In the genomic region with DNA sequence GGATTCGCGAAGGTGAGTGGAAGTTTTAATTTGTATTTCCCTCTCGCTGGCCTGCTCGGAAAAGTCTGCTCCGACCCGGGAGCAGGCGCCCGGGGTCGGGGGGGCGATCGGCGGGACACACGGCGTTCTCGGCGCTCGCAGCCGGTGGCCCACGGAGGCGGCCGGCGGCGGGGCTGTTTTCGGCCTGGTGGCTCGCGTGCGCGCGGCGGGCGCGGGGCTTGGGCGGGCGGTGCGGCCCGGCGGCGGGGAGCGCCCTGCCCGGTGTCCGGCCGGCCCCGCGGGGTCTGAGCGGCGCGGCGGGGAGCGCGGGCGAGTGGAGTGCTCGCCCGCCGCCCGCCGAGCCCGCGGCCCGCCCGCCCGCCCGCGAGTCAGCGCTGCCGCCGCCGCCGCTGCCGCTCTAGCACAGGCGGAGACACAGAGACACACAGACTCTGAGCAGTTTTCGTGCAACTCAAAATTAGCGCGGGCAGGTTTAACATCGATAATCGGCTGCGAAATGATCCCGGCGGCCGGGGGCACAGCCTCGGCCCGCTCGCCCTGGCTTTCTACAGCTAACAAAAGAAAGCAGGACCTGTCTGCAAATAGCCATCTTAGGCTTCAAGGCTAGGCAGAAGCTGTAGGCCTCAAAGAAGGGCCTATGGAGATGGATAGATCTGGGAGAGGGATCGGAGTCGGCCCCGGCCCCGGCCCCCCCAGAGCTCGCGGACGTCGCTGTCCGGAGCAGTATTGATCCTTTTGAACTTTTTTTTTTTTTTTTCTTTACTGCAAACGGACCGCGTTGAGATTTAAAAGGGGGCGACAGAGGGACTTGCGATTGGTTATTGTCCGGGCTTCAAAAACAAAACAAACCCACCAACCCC, we compare ENCODE assay signal across 7 mouse cellular contexts. TPM values are rescaled to one million over a fixed set of nuclear protein-coding genes. Genes with fewer than 3 reads are reported as not detected.
DNase-seq lines count a peak whose midpoint lies in the region; ATAC-seq lines count a peak whose summit lies in the region.

No protein-coding gene starts in this region.

- H3K4me1 ChIP-seq in hindbrain, embryonic 16.5 days (ENCODE audit: control insufficient read depth, insufficient read depth, low read depth, low read length), result peaks cover 14% of the 10 kb centered on the region
- H3K4me1 ChIP-seq in midbrain, embryonic 11.5 days (ENCODE audit: control insufficient read depth, insufficient read depth, low read length), result peaks cover 18% of the 10 kb centered on the region

- peak overlapping the region; percentile 80 for H3K4me3 ChIP-seq in hindbrain, embryonic 16.5 days (ENCODE audit: low read length)
- H3K4me3 ChIP-seq in midbrain, embryonic 11.5 days (ENCODE audit: low read depth, low read length), result peak overlapping the region; percentile 97

- WGBS in hindbrain, embryonic 16.5 days, result under 1% methylated on average over 78 of the region's 97 CpGs
- WGBS in midbrain, embryonic 11.5 days, result under 1% methylated on average over 90 of the region's 97 CpGs

- peak overlapping the region; percentile 100 for H3K27ac ChIP-seq in hindbrain, embryonic 16.5 days (ENCODE audit: low read depth, low read length)
- peak overlapping the region; percentile 99 for H3K27ac ChIP-seq in midbrain, embryonic 11.5 days (ENCODE audit: low read depth, low read length)

- peak; percentile 80 for DNase-seq in R1 (ENCODE audit: low read depth, low spot score)
- peak; percentile 50 for DNase-seq in cerebellum, adult 9-10 months
- peak; percentile 33 for DNase-seq in gastrocnemius, adult 18-20 months (ENCODE audit: low spot score)
- DNase-seq in left cerebral cortex, postnatal 10 days (ENCODE audit: extremely low spot score in 1 of 2, low spot score in 2 of 2), result peak; percentile 25 to 68
- peak; percentile 96 for DNase-seq in midbrain, embryonic 11.5 days (ENCODE audit: low spot score, missing footprints)
- DNase-seq in spleen, adult 18-20 months, result peak; percentile 43 to 61

- peak overlapping the region; percentile 74 for H3K4me2 ChIP-seq in hindbrain, embryonic 16.5 days (ENCODE audit: low read length)
- H3K4me2 ChIP-seq in midbrain, embryonic 11.5 days, result peak overlapping the region; percentile 69

- peak overlapping the region; percentile 100 for H3K9ac ChIP-seq in hindbrain, embryonic 16.5 days (ENCODE audit: low read depth, low read length)
- H3K9ac ChIP-seq in midbrain, embryonic 11.5 days (ENCODE audit: low read length), result peak overlapping the region; percentile 99

- H3K9me3 ChIP-seq in hindbrain, embryonic 16.5 days (ENCODE audit: control insufficient read depth, low read length), result no peaks in the 10 kb centered on the region
- H3K9me3 ChIP-seq in midbrain, embryonic 11.5 days (ENCODE audit: control insufficient read depth, low read length), result no peaks in the 10 kb centered on the region

- intact Hi-C loops in left cerebral cortex, postnatal 10 days (cut with DNase I), result loop anchor here (10.0 kb wide), 4 partner anchors 273 to 523 kb away; partner anchors contain the start of gene Ano6

- H3K27me3 ChIP-seq in hindbrain, embryonic 16.5 days (replicated peaks; ENCODE audit: control insufficient read depth, insufficient read depth, low read length), result no peaks in the 10 kb centered on the region
- no peaks in the 10 kb centered on the region for H3K27me3 ChIP-seq in midbrain, embryonic 11.5 days (ENCODE audit: control insufficient read depth, insufficient read depth, low read length)

- ATAC-seq in hindbrain, embryonic 16.5 days, result no peak
- no peak for ATAC-seq in midbrain, embryonic 11.5 days (ENCODE audit: low FRiP score)

- H3K36me3 ChIP-seq in hindbrain, embryonic 16.5 days (ENCODE audit: control insufficient read depth, insufficient read depth, low read length), result no peaks in the 10 kb centered on the region
- 0 out of 2 replicates have a peak, but pooled peaks cover 3% of the 10 kb centered on the region for H3K36me3 ChIP-seq in midbrain, embryonic 11.5 days (ENCODE audit: control insufficient read depth, insufficient read depth, low read length)

RNA-seq across cellular contexts. Expression of gene Arid2, which starts 0.9 kb away (rescaled TPM):
- 10 to 100 TPM; 10.5 to 12.0 TPM for total RNA-seq in gastrocnemius, adult 18-20 months (2021)
- 15.0 and 17.5 TPM in 2 replicates for polyA plus RNA-seq in hindbrain, embryonic 16.5 days (2015; fragmentation: Nextera tagmentation; extraction: Ambion mirVana)
- total RNA-seq in left cerebral cortex, postnatal 10 days (2021), result 10 to 100 TPM; 44.1 to 44.9 TPM
- polyA plus RNA-seq in midbrain, embryonic 11.5 days (2014; fragmentation: Nextera tagmentation; extraction: Ambion mirVana), result 34.8 and 35.5 TPM in 2 replicates

Comparison
In these comparisons a context has a peak if more than half of its experiments do, and no peak if none do; other contexts are left out.
1. DNase-seq: peak in every context shown above with its lines; median percentile 96 in midbrain, embryonic 11.5 days; 80 in R1; 52 in spleen, adult 18-20 months; 50 in cerebellum, adult 9-10 months; 46 in left cerebral cortex, postnatal 10 days; 33 in gastrocnemius, adult 18-20 months.